Mouse (Mus musculus) ES-E14 (cell line): ENCODE measurements around the gene Hist4h4.

Source experiments
- CHD2 ChIP-seq: IDR thresholded peaks from 2 replicates; pipeline ENCODE4 v1.6.1; 2014; ENCODE audit warnings: mild to moderate bottlenecking, low read depth, low read length, inconsistent platforms
- HCFC1 ChIP-seq: IDR thresholded peaks from 2 replicates; pipeline ENCODE4 v1.6.1; 2012; ENCODE audit warnings: low read length, inconsistent platforms, borderline replicate concordance; ENCODE audit not compliant: insufficient read depth
- MAFK ChIP-seq: IDR thresholded peaks from 2 replicates; pipeline ENCODE4 v1.6.1; 2014; ENCODE audit warnings: mild to moderate bottlenecking, low read depth, low read length, inconsistent platforms; ENCODE audit not compliant: insufficient read depth
- ZC3H11A ChIP-seq: IDR thresholded peaks from 2 replicates; pipeline ENCODE4 v1.6.1; 2012; ENCODE audit warnings: low read depth, mild to moderate bottlenecking, inconsistent platforms, low read length, borderline replicate concordance
- ZNF384 ChIP-seq: IDR thresholded peaks from 2 replicates; pipeline ENCODE4 v1.6.1; 2012; ENCODE audit warnings: low read depth, low read length, inconsistent platforms

DNA sequence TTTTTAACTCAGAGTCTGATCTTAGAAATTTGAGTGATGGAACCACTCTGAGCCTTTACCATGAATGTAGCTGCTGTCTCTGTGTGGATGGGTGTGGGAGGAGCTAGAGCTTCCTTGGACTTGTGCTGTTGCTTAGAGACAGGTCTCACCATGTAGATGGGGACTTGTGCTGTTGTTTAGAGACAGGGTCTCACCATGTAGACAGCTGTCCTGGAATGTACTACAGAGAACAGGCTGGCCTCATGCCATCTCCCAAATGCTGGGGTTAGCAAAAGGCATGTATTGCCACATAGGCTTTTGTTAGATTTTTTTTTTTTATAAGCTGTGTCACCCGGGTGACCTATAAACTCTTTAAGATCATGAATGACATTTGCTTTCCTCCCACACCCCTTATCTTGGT, 40.3 kb downstream of the Hist4h4 start:
- TF ChIP-seq MAFK (no peak), HCFC1 (no peak), ZNF384 (no peak), CHD2 (no peak), ZC3H11A (no peak)
